Mouse (Mus musculus): ENCODE data around the gene Aars. TPM values are rescaled to one million over a fixed set of nuclear protein-coding genes. Genes with fewer than 3 reads are reported as not detected.

Gene Aars
- polyA plus RNA-seq, 1 experiment from 2014 or later = 73.8 TPM

Small RNAs within 50 kb of the gene (microRNA-seq; reads per million reads assigned to microRNA genes)
- gene Gm24103 (not detected), gene Mir3473d (0.70 reads per million)

Other genes starting within 250 kb of the Aars start
- 0.15 and 0.44 TPM in 2 replicates for gene Il34, start 227.2 kb upstream of the Aars start, polyA plus RNA-seq (2016; fragmentation: Nextera tagmentation; extraction: Ambion mirVana)
- gene Cog4, start 186.5 kb upstream of the Aars start, polyA plus RNA-seq (2016; fragmentation: Nextera tagmentation; extraction: Ambion mirVana) = 84.9 and 88.6 TPM in 2 replicates
- 207 and 211 TPM in 2 replicates for gene Sf3b3, start 186.4 kb upstream of the Aars start, polyA plus RNA-seq (2016; fragmentation: Nextera tagmentation; extraction: Ambion mirVana)
- gene Fuk, start 130.7 kb upstream of the Aars start, polyA plus RNA-seq (2016; fragmentation: Nextera tagmentation; extraction: Ambion mirVana) = 17.9 and 20.3 TPM in 2 replicates
- gene St3gal2, start 113.2 kb upstream of the Aars start, polyA plus RNA-seq (2016; fragmentation: Nextera tagmentation; extraction: Ambion mirVana) = 41.6 and 44.2 TPM in 2 replicates
- 14.5 and 17.3 TPM in 2 replicates for gene Ddx19a, start 35.3 kb upstream of the Aars start, polyA plus RNA-seq (2016; fragmentation: Nextera tagmentation; extraction: Ambion mirVana)
- gene Ddx19b, start 1.4 kb upstream of the Aars start, polyA plus RNA-seq (2016; fragmentation: Nextera tagmentation; extraction: Ambion mirVana) = 6.5 and 6.6 TPM in 2 replicates
- 23.2 and 24.2 TPM in 2 replicates for gene Exosc6, start 23.2 kb downstream of the Aars start, polyA plus RNA-seq (2016; fragmentation: Nextera tagmentation; extraction: Ambion mirVana)
- gene Clec18a, start 59.3 kb downstream of the Aars start, polyA plus RNA-seq (2016; fragmentation: Nextera tagmentation; extraction: Ambion mirVana) = 0.24 TPM in 1 of 2 replicates, not detected in the other
- 14.5 and 14.7 TPM in 2 replicates for gene Pdpr, start 61.5 kb downstream of the Aars start, polyA plus RNA-seq (2016; fragmentation: Nextera tagmentation; extraction: Ambion mirVana)
- gene Glg1, start 226.1 kb downstream of the Aars start, polyA plus RNA-seq (2016; fragmentation: Nextera tagmentation; extraction: Ambion mirVana) = 87.5 and 99.2 TPM in 2 replicates

Data from limb, embryonic 12.5 days (tissue).